Mouse (Mus musculus) thymus, postnatal 0 days (tissue): ENCODE data around the gene Aak1. TPM values are rescaled to one million over a fixed set of nuclear protein-coding genes. Genes with fewer than 3 reads are reported as not detected.
A peak's percentile ranks its signal among the peaks of the same experiment; 100 is the strongest.

Experiments used
- DNase-seq: peaks from one replicate; pipeline ENCODE4 v3.0.0-alpha.2; 2015; ENCODE audit warnings: low spot score
- polyA plus RNA-seq: library from polyadenylated mRNA; unstranded; fragments of >200 nt; fragmentation: Nextera tagmentation; extraction: Ambion mirVana; gene quantifications from 2 replicates; pipeline ENCODE4 v1.2.1, GENCODE M21; 2015

The Aak1 gene
- polyA plus RNA-seq, 1 experiment from 2014 or later, result 19.0 TPM

DNA sequence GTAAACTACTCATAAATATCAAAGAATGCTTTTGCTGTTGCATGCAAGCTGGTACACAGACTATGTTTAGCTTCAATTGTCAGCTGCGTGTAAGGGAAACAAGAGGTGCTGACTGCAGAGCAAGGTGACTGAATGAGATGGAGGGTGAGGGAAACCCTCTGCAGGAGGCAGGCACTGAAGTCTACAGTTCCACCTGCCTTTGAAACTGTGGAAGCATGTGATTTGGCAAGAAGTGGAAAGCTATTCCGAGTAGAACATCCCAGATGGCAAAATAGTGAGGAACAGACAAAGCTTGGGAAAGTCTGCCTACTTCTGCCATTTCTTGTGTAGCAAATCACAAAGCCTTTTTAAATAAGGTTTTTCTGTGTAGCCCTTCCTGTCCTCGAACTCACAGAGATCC is 106.4 kb downstream of the Aak1 start:
- no peak for DNase-seq

DNA sequence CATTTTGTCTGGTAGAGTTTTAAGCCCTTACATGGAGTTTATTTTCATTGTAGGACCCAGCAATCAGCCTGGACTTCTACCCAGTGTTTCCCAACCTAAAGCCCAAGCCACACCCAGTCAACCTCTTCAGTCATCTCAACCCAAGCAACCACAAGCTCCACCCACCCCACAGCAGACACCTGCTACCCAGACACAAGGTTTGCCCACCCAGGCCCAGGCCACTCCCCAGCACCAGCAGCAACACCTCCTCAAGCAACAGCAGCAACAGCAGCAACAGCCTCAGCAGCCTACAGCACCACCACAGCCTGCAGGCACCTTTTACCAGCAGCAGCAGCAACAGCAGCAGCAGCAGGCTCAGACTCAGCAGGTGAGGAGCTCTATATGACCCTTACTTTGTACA is 106.9 kb downstream of the Aak1 start:
- DNase-seq, result peak; percentile 40

DNA sequence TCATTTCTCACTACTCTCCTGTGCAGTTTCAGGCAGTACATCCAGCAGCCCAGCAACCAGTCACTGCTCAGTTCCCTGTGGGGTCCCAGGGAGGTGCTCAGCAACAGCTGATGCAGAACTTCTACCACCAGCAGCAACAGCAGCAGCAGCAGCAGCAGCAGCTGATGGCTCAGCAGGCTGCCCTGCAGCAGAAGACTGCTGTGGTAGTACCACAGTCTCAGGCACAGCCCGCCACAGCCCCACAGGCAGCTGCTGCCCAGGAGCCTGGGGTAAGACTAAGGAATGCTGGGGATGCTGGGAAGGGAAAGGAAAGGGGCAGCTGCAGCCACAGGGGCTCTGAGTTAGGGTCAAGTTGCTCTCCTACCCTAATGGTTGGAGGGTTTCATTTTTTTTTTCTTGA is 109.7 kb downstream of the Aak1 start:
- no peak for DNase-seq

DNA sequence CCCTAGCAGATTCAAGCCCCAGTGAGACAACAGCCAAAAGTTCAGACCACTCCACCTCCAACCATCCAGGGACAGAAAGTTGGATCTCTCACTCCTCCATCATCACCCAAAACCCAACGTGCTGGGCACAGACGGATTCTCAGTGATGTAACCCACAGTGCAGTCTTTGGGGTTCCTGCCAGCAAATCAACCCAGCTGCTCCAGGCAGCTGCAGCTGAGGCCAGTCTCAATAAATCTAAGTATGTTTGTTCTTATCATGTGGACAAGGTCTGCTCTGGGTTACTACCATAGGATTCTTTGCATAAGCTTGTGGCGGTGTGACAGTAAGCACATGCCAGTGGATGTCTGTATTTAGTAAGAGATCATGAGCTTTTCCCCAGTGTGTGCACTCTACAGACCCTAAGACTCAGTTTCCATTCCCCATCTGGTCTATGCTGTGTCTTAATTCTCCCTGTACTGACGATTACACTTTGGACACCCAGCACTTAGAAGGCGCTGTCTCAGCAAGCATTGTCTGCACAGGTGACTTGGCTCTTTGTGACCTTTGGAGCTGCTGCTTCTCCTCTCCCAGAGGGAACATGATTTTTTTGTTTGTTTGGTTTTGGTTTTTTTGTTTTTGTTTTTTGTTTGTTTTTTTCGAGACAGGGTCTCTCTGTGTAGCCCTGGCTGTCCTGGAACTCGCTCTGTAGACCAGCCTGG is 114.8 kb downstream of the Aak1 start:
- DNase-seq, result no peak

DNA sequence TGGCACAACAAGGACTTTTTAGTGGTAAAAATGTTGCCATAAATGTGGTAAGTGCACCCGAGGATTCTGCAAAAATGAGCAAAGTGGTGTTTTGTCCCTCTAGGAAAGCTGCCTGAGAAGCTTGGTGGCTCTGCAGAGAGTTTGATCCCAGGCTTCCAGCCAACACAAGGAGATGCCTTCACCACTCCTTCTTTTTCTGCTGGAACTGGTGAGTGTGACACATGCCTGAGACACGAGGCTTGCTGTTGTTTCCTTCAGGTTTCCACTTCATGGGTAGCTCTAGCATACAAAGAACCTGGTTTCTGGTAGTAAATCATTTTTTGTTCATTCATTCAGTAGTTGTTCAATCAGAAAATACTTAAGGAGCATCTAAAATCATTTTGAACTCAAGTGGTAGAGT is 117.8 kb downstream of the Aak1 start:
- DNase-seq, result no peak

DNA sequence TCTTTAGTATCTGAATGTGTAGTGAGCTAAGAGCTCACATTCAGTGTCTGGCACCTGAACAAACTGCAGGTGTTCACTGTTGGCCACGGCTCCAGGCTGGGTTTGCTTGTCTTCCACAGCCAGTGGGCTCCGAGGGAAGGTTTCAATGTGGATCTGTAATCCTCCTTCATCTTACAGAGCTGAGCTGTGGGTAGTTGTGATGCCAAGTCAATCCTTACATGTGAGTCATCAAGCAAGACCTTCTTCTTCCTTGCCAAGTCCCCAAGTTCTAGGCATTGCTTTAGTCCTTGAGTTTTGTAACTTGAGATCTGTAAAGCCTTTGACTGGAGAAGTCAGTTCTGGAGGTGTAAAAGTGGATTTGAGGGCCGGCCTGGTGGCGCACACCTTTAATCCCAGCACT is 124.6 kb downstream of the Aak1 start:
- DNase-seq, result no peak

DNA sequence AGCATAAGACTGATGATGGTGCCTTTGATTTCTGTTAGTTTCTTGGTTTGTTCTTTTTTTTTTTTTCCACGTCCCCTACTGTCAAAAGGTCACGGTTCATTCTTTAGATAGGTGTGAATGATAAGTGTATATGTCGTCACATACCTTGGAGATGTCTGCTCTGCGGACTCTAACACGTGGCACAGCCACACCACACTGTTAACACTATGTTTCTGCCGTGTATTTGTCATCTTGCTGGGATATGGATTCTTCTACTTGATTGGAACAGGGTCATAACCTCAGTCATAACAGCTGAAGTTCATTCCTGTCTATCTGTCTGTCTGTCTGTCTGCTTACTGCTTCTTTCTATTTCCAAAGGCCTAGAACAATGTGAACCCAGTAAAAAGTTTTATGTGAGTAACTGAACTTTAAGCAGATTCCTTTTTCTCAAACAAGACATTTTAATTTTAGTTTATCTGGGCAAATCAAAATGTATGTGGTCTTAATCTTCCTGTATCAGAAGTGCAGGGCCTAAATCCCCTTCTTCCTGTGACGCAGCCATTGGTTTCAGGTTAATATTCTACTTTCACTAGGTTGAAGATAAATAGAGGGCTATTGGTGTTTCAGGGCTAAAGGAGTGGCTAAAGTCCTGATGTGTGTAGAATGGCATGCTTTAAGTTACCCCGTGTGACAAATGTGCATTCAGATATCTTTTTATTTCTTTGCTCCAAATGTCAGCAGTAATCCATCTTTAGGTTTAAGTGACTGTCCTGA is 129.0 kb downstream of the Aak1 start:
- no peak for DNase-seq

DNA sequence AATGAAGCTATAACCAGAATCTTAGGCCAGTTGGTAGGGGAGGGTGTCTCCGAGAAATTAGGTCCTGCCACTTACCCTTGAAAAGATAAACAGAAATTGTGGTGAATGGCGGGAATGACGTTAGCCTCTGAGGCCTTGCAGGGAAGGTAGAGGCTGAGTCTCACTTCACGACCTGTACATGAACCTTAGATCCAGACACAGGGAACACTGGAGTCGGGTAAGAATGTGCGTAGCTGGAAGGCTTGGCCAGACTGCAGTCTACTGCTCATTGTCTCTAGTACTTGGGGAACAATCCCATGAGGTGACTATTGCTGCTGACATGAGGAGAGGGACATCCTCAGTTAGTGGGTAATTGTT is 129.6 kb downstream of the Aak1 start:
- no peak for DNase-seq

DNA sequence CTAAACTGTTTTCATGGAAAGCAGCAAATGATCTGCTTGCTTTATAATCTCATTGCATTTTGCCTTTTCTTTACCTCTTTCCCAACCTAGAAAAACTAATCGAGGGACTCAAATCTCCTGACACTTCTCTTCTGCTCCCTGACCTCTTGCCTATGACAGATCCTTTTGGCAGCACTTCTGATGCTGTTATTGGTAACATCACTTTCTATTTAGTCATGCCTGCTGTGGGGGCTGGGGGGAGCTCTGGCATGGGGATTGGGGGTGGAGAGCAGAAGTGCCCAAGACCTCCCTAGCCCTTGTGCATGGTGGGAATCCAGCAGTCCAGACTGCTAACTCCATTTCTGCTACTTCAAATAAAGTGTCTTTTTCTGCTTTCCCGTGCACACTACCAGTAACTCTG is 131.9 kb downstream of the Aak1 start:
- DNase-seq, result no peak

DNA sequence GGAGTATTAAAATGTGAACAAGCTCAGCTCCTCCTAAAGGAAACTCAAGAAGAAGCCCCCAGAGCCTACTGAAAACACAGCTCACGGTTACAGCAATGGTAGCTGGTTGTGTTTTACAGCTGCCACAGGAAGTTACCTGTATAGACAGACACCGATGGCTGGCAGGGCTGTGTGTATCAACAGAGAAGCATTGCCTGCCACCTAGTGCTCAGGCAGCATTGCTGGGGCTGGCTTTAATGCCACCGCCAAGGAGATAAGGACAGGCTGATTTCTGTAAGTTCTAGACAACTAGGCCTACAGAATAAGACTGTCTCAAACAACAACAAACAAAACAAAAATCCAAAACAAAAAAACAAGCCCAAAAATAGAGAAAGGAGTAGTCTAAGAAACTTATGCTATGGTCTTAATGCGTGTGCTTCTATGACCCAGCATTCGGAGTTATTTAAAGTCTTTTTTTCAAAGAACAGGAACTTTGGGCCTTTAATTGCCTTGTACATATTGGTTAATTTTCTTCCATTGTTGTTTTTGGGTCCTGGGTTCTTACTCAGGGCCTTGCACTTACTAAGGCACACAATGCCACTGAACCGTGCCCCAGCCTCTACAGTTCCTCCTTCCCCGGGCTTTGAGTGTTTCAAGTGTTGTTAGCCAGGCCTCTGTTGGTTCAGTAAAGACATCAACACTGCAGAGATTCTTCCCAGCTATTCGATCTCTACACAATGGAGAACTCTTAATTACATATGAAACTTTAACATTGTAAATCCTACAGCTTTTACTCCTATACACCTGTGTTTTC is 136.2 kb downstream of the Aak1 start:
- DNase-seq, result no peak

DNA sequence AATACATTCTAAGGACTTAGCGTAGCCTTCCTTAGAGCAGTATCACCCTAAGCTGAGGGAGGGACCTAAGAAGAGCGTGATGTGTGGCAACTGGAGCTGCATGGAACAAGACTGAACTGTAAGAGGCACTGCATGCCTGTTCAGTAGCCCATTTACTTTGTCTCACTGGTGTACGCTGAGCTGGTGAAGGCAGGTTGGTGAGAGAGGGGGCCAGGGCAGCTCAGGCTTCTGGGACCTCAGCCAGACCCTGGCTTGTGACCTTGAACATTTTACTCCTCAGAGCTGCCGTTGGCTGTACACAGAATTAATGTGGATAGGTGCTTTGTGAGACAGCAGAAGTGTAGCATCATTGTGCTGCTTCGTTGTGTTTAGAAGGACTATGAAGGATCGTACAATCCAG is 140.3 kb downstream of the Aak1 start:
- no peak for DNase-seq

DNA sequence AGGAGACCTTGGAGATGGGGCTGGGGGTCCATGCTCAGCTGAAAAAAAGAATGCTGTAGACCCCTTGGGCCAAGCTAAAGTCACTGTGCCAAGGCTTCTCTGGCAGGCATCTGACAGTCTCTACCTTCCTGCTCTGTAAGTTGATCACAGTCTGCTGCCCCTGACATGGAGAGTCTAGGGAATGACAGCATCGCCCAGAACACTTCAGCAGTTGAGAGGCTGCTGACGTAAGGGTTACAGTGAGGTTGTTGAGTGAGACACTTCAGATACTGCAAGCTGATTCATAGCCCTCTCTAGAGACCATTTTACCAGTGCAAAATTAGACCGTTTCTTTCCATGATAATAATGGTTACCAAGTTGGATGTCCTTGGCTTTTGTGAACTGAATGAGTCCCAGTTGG is 141.7 kb downstream of the Aak1 start:
- DNase-seq, result no peak

DNA sequence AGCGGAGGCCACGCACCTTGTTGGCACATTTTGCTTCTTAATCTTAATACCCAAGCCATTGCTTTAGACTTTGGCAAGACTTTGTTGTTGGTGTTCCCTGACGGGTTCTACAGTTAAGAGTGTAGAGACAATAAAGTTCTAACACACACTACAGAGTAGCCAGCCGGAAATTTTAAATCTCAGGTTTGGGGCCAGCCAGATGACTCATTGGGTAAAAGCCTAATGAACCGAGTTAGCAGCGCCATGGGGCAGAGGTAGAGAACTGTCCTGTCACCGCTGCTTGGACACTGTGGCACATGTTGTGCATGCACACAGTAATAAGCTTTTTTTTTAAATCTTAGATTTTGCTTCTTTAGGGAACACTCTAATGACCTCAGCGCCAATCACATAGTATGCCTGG is 143.0 kb downstream of the Aak1 start:
- DNase-seq, result no peak

DNA sequence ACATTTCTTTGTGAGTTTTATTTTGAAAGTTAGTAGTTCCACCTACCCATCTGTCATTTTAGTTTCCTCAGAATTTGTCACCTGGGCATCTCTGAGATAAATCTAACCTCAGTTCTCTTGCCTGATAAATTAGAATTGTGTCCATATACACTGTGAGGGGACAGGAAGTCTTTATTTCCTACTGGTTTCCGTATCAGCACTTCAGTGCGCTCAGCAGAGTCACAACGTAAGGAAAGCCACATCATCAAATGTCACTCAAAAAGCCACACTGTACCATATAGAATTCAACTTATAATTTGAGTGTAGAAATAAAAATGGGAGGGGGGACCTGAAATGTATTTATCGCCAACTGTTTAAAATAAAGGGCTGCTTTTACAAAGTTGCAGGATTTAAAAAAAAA is 144.9 kb downstream of the Aak1 start:
- no peak for DNase-seq

DNA sequence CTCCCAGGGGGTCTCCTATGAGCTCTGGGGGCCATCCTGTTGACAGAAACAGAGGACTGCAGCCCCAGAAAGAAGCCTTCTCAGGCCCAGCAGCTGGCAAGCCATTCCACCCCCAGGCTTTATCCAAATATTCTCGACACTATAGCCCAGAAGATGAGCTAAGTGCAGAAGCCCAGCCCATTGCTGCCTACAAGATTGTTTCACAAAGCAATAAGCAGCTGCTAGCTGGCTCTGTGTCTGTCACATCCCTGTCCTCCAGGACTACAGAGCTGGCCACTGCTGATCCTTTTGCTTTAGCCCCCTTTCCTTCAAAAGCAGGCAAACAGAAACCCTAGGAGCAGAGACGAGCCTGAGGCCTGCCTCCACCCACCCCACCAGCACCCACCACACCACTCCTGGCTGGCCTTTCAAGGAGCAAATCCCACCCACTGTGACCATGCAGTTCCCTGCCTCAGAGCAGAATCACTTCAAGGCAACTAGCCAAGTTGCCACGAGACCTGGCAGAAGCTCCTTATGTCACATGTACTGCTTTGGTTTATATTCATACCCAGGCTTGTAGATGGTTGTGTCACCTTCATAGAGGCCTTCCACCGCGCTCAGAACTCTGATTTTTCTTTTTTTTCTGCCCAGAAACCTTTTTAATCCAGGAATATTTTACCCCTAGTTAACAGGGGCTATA is 147.5 kb downstream of the Aak1 start:
- DNase-seq, result no peak

DNA sequence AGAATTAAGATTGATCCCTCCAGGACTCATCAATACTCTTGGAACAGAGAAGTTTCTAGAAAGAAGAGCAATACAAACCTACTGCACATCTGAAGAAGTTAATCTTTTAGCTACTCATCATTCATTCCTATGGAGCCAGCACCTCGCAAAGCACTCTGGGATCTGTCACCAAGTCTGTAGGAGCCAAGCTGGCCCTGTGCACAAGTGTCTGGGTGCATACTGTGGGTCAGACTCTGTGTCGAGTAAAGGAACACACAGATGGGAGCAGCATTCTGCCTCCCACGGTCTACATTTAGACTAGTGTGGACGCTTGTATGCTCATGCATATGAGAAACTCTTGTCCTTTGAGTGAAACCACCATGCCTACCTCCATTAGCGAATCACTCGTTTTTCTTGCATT is 148.0 kb downstream of the Aak1 start:
- DNase-seq, result no peak

DNA sequence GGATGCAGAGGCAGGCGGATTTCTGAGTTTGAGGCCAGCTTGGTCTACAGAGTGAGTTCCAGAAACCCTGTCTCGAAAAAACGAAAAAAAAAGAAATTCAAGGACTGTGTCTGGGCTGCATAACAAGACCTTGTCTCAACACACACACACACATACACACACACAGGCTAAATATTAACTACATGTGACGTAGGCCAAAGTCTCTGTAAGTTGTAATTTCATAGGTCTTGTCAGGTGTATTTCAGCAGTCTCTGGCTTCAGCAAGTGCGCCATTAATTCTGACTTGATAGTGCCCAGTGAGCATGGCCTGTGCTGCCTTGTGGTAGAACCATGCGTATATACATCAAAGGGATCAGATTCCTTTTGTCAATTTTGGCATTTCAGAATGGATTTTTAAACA is 152.7 kb downstream of the Aak1 start:
- no peak for DNase-seq

DNA sequence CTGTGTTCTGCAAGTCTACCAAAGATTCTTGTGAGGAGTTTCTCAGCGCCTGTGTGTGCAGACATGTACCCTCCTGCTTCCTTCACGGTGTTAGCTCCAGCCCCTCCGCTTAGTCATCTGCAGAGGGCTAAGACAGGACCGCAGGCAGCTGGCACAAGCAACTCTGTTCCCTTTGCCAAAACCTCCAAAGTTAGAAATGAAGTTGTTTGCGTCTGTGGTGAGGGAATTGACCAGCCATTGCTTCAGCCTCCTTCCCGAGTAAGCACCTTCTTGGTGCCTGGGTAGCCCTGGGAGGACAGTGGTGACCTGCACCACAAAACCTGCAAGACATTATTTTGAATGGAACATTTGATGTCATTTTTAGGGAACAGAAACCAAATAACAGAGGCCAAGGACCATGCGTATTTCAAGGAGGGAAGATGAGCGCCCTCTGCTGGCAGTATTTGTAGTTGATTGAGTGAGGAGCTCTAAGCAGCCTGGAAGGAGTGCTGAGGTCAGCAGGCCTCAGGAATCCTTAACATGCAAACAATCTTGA is 153.3 kb downstream of the Aak1 start:
- peak; percentile 78 for DNase-seq

DNA sequence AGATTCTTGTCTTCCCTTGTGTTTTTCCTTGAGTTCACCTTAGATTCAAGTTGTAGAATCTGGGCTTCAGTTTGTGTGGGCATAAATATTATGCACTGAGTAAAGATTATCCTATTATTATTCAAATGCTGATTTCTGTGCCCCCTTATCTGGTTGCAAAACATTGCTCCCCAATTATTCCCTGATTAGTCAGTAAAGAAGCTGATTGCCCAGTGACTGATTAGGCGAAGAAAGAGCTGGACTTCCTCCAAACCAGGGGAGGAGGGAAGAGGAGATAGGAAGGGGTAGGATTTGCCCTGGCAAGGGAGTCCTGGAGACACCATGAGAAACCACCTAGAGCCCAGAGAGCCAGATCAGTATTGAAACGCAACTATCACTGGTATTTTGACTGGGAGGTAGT is 154.8 kb downstream of the Aak1 start:
- no peak for DNase-seq

DNA sequence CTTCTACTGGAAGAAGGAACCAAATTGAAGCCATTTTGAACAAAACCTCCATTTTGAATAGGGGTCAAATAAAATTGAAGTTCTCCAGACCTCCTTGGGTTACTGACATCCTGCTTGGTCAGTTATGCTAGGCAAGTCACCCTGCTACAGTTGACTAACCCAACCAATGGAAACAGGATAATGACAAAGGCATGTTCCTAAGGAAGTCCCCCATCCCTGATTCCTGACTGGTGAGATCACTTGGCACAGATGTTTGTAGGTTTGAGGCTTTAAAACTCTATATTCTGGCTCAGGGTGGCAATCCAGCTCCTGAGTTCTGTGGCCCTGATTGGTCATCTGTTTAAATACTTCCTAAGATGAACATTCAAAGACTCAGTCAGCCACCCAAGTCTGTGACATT is 156.3 kb downstream of the Aak1 start:
- DNase-seq, result no peak

DNA sequence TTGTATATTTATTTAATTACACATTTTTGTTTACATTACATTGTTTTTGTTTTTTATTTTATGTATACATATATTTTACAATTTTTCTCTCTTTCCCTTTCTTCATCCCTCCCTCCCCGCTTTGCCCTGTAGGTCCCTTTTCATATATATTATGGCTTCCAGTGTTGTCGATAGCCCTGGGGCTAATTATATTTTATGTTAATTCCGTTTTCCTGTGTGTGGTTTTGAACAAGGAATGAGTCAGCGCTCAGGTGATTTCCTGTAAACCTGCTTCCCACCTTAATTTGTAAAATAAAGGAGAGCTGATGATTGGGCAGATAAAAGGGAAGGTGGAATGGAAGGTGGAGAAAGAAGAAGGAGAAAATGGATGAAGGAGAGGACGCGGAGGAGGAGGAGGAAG is 159.6 kb downstream of the Aak1 start, which contains the start of gene Nfu1:
Nfu1 (plus strand) TSS at position 350 of the 400 bp plus-strand sequence.
- DNase-seq, result no peak
